Mouse (Mus musculus): Measurements from ENCODE around the gene Wnt7b.

DNA sequence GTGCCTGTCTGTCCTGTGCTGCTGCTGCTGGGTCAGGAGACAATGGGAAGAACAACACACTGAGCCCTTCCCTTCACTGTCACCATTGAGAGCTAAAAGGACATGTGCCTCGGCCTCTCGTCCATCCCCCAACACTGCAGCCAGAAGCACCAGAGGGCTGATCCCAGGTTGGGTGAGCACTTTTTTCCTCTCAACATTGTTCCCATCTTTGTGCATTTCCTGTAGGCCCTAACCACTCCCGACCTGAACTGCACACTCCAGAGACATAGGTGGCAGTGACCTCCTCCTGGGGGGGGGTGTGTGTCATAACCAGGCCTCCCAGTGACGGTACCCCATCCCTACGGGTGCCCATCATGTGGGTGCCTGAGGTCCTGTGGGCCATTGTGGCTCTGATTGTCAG, 27.8 kb upstream of the Wnt7b start:
- TF ChIP-seq POLR2A (IDR thresholded peaks at IDR 0.05; ENCODE audit: extremely low read depth, insufficient read depth, low read length) (no peak), CTCF (IDR thresholded peaks at IDR 0.05; ENCODE audit: extremely low read depth, insufficient read depth, low read length) (no peak)
